Mouse (Mus musculus) hindbrain, embryonic 14.5 days (tissue): ENCODE data around the gene Top3a. TPM values are rescaled to one million over a fixed set of nuclear protein-coding genes. Genes with fewer than 3 reads are reported as not detected.

Experiments used
- ATAC-seq: fragments of 200-750 bp; cut with Nextera tagmentation; 2 replicates; pipeline ENCODE4 v1.8.0; 2017; ENCODE audit warnings: moderate number of reproducible peaks, mild to moderate bottlenecking, moderate TSS enrichment, moderate library complexity; ENCODE audit not compliant: low FRiP score
- DNase-seq: peaks from one replicate; pipeline ENCODE4 v3.0.0-alpha.2; 2015; ENCODE audit warnings: low spot score
- H3K27ac ChIP-seq: fragments of 300-500 bp; sonication (generic); 2 replicates; pipeline ENCODE4 v1.5.1; 2014; ENCODE audit warnings: mild to moderate bottlenecking, moderate library complexity
- H3K27me3 ChIP-seq: fragments of 300-500 bp; sonication (generic); 2 replicates; pipeline ENCODE4 v1.6.1; 2014; ENCODE audit warnings: mild to moderate bottlenecking, low read length, mixed read lengths; ENCODE audit not compliant: control insufficient read depth, insufficient read depth
- H3K36me3 ChIP-seq: fragments of 300-500 bp; sonication (generic); replicated peaks from 2 replicates; pipeline ENCODE4 v1.6.1; 2014; ENCODE audit not compliant: control insufficient read depth, insufficient read depth
- H3K4me1 ChIP-seq: fragments of 300-500 bp; sonication (generic); replicated peaks from 2 replicates; pipeline ENCODE4 v1.6.1; 2014; ENCODE audit warnings: antibody characterized with exemption, low read length, mixed read lengths; ENCODE audit not compliant: control insufficient read depth, insufficient read depth
- H3K4me2 ChIP-seq: fragments of 300-500 bp; sonication (generic); replicated peaks from 2 replicates; pipeline ENCODE4 v1.6.1; 2014; ENCODE audit warnings: mild to moderate bottlenecking, moderate library complexity
- H3K4me3 ChIP-seq: fragments of 300-500 bp; sonication (generic); replicated peaks from 2 replicates; pipeline ENCODE4 v1.5.1; 2014; ENCODE audit warnings: mild to moderate bottlenecking, low read length
- H3K9ac ChIP-seq: fragments of 300-500 bp; sonication (generic); 2 replicates; pipeline ENCODE4 v1.6.1; 2014
- H3K9me3 ChIP-seq: fragments of 300-500 bp; sonication (generic); 2 replicates; pipeline ENCODE4 v1.6.1; 2016; ENCODE audit warnings: low read length; ENCODE audit not compliant: control insufficient read depth
- WGBS: fragments of 180-500 bp; shearing (Covaris S2); extraction: QIAGEN DNeasy Blood & Tissue Kit; methylation state at CpG from one replicate; pipeline ENCODE4 v1.1.7; 2014; 5-methylcytosine and 5-hydroxymethylcytosine counted together
- polyA plus RNA-seq: library from polyadenylated mRNA; unstranded; fragments of >200 nt; fragmentation: Nextera tagmentation; extraction: Ambion mirVana; gene quantifications from 2 replicates; pipeline ENCODE4 v1.2.1, GENCODE M21; 2014

The Top3a gene
- polyA plus RNA-seq, 1 experiment from 2014 or later, result 8.0 TPM

- DNase-seq (no peak), ATAC-seq (no peak)
- Histone ChIP-seq H3K4me1 (no peaks in the 10 kb centered on the region), H3K36me3 (peaks cover 75% of the 10 kb centered on the region), H3K27ac (no peak overlapping the region), H3K9ac (no peak overlapping the region), H3K9me3 (no peaks in the 10 kb centered on the region), H3K4me2 (no peak overlapping the region), H3K27me3 (no peaks in the 10 kb centered on the region), H3K4me3 (no peak overlapping the region)
- 98% methylated on average over 7 of the region's 7 CpGs for WGBS
Measured at GRCm38 (mm10) chr11:60755570-60755969, 21.6 kb downstream of the Top3a start.

- ATAC-seq (no peak), DNase-seq (no peak)
- H3K27me3 ChIP-seq, result no peaks in the 10 kb centered on the region
- no peak overlapping the region for H3K9ac ChIP-seq
- WGBS, result 92% methylated on average over 3 of the region's 3 CpGs
- peaks cover 68% of the 10 kb centered on the region for H3K36me3 ChIP-seq
- H3K4me3 ChIP-seq, result no peak overlapping the region
- no peaks in the 10 kb centered on the region for H3K4me1 ChIP-seq
- H3K4me2 ChIP-seq, result no peak overlapping the region
- no peaks in the 10 kb centered on the region for H3K9me3 ChIP-seq
- no peak overlapping the region for H3K27ac ChIP-seq
Measured at GRCm38 (mm10) chr11:60740321-60740720, 36.8 kb downstream of the Top3a start.

- peaks cover 57% of the 10 kb centered on the region for H3K36me3 ChIP-seq
- H3K4me3 ChIP-seq, result no peak overlapping the region
- H3K27me3 ChIP-seq, result no peaks in the 10 kb centered on the region
- no peak overlapping the region for H3K4me2 ChIP-seq
- H3K4me1 ChIP-seq, result no peaks in the 10 kb centered on the region
- H3K27ac ChIP-seq, result no peak overlapping the region
- ATAC-seq, result no peak
- H3K9ac ChIP-seq, result no peak overlapping the region
- no peaks in the 10 kb centered on the region for H3K9me3 ChIP-seq
- DNase-seq, result no peak
Measured at GRCm38 (mm10) chr11:60737450-60737849, 39.7 kb downstream of the Top3a start.

DNA sequence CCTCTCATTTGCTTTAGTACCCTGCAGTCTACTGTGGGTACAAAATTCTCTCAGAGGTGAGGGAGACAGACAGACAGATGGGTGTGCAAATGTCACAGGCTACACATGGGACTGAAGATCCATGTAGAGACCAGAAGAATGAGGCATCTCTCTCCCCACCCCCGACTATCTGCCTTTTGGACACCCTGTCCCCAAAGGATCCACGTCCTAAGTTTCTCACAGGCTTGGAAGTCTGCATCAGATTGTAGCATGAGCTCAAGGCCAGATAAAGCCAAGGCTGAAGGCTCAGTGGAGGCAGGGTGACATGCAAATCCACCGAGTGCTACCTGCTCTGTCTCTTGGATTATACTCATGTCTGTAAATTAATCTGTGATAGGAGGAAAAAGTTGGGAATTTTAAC lies 40.7 kb downstream of the Top3a start:
- ATAC-seq (no peak), DNase-seq (no peak)
- Histone ChIP-seq H3K9me3 (no peaks in the 10 kb centered on the region), H3K27me3 (no peaks in the 10 kb centered on the region), H3K4me3 (no peak overlapping the region), H3K4me1 (no peaks in the 10 kb centered on the region), H3K36me3 (peaks cover 58% of the 10 kb centered on the region), H3K27ac (no peak overlapping the region), H3K4me2 (no peak overlapping the region), H3K9ac (no peak overlapping the region)
- 90% methylated on average over 3 of the region's 3 CpGs for WGBS

DNA sequence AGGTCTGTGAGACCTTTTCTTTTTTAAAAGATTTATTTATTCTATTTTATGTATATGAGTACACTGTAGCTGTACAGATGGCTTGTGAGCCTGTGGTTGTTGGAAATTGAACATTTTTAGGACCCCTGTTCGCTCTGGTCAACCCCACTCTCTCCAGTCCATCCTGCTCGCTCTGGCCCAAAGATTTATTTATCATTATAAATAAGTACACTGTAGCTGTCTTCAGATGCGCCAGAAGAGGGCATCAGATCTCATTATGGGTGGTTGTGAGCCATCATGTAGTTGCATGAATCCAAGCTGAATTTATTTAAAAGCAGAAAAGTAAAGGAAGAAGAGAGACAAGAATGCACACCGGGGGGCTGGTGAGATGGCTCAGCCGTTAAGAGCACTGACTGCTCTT lies 42.0 kb downstream of the Top3a start:
- no peak overlapping the region for H3K4me2 ChIP-seq
- ATAC-seq (no peak), DNase-seq (no peak)
- H3K4me3 ChIP-seq, result no peak overlapping the region
- no peak overlapping the region for H3K9ac ChIP-seq
- H3K27me3 ChIP-seq, result no peaks in the 10 kb centered on the region
- no peaks in the 10 kb centered on the region for H3K9me3 ChIP-seq
- H3K36me3 ChIP-seq, result peaks cover 53% of the 10 kb centered on the region
- H3K27ac ChIP-seq, result no peak overlapping the region
- H3K4me1 ChIP-seq, result no peaks in the 10 kb centered on the region
- 79% methylated on average over 5 of the region's 5 CpGs for WGBS

DNA sequence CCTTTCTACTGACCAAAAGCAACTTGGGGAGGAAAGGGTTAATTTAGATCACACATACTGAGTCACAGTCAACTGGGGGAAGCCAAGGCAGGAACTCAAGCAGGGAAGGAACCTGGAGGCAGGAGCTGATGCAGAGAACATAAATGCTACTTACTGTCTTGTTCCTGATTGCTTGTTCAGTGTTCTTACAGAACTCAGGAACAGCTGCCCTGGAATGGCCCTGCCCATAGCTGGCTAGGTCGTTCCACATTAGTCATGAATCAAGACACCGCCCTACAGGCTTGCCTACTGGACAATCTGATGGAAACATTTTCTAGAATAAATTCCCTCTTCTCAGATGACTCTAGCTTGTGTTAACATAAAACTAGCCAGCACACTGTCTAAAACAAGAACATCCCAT lies 43.0 kb downstream of the Top3a start:
- Histone ChIP-seq H3K9ac (no peak overlapping the region), H3K4me3 (no peak overlapping the region), H3K9me3 (no peaks in the 10 kb centered on the region), H3K36me3 (peaks cover 45% of the 10 kb centered on the region), H3K27me3 (no peaks in the 10 kb centered on the region), H3K4me2 (no peak overlapping the region), H3K27ac (no peak overlapping the region), H3K4me1 (peaks cover 3% of the 10 kb centered on the region; the same call in 1 of the 2 replicates)
- 86% methylated on average over 2 of the region's 2 CpGs for WGBS
- DNase-seq (no peak), ATAC-seq (no peak)

DNA sequence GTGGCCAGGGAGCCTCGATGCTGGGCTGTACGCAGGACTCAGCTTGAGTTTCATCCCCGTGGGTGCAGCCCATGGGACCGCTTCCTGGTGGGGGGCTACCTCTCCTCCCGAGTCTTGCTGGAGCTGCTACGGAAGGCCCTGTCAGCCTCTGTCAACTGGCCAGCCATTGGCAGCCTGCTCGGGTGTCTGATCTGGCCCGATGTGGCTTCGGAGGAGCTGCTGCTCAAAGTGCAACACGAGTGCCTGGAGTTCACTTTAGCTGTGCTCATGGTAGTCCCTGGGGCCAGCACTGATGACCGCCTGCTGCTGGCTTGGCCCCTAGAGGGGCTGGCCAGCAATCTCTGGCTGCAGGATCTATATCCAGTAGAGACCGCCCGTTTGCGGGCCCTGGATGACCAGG lies 45.9 kb downstream of the Top3a start:
- 92% methylated on average over 14 of the region's 14 CpGs for WGBS
- no peak for ATAC-seq
- no peak overlapping the region for H3K27ac ChIP-seq
- no peak overlapping the region for H3K4me2 ChIP-seq
- H3K27me3 ChIP-seq, result no peaks in the 10 kb centered on the region
- H3K4me3 ChIP-seq, result no peak overlapping the region
- H3K4me1 ChIP-seq, result peaks cover 20% of the 10 kb centered on the region
- no peaks in the 10 kb centered on the region for H3K9me3 ChIP-seq
- DNase-seq, result no peak
- H3K36me3 ChIP-seq, result peaks cover 36% of the 10 kb centered on the region
- H3K9ac ChIP-seq, result no peak overlapping the region

DNA sequence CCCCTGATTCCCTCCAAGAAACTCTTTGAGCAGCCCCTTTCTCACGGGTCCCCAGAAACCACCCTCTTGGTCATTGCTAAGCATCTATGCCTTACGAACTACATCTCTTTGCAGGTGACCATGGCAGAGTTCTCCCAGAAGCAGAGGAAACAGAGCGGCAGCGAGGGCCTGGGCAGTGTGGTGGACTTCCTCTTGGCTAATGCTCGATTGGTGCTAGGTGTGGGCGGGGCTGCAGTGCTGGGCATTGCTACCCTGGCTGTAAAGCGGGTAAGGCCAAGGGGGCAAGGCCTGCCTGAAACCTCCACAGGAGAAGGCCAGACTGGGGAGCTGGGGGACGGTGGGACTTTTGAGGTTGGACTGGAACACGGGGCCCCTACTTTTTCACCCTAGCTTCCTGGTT lies 47.0 kb downstream of the Top3a start:
- peaks cover 36% of the 10 kb centered on the region for H3K36me3 ChIP-seq
- peaks cover 25% of the 10 kb centered on the region for H3K4me1 ChIP-seq
- H3K27me3 ChIP-seq, result no peaks in the 10 kb centered on the region
- H3K4me3 ChIP-seq, result no peak overlapping the region
- H3K9ac ChIP-seq, result no peak overlapping the region
- DNase-seq, result no peak
- no peak overlapping the region for H3K4me2 ChIP-seq
- H3K9me3 ChIP-seq, result no peaks in the 10 kb centered on the region
- ATAC-seq, result no peak
- WGBS, result 91% methylated on average over 9 of the region's 9 CpGs
- no peak overlapping the region for H3K27ac ChIP-seq

GRCm38 (mm10) chr11:60729217-60729641 lies 47.9 kb downstream of the Top3a start:
- 74% methylated on average over 6 of the region's 6 CpGs for WGBS
- H3K27ac ChIP-seq, result no peak overlapping the region
- H3K4me1 ChIP-seq, result peaks cover 25% of the 10 kb centered on the region
- ATAC-seq (no peak), DNase-seq (no peak)
- no peaks in the 10 kb centered on the region for H3K9me3 ChIP-seq
- peaks cover 43% of the 10 kb centered on the region for H3K36me3 ChIP-seq
- no peak overlapping the region; the same call in 1 of the 2 replicates for H3K9ac ChIP-seq
- peak overlapping the region; percentile 86; the same call in 1 of the 2 replicates for H3K4me3 ChIP-seq
- peak overlapping the region; percentile 75 for H3K4me2 ChIP-seq
- no peaks in the 10 kb centered on the region for H3K27me3 ChIP-seq

DNA sequence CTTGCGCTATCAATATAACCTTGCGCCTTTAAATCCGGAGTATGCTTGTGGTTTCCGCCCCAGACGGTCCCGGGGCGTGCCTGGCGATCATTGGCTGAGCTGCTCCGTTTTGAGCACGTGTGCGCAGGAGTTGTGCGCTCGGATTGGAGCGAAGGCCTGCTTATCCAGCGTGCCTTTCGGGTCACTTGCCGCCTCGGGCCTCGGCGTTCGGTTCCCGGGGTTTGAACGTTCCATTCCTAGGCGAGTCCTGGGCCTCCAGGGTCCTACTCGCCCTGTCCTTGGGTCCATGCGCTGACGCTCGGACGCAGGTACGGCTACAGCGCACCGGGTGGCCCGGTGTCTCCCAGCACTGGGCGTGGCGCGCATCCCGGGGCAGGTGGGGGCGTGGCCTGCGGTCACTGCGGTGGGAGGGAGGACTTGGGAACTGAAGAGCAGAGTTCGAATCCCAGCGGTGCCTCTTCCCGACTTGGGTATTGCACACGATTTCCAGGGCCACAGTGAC lies 48.9 kb downstream of the Top3a start, which contains the start of gene Mief2:
Gene Mief2 (plus strand): TSS at position 139 of the 502 bp plus-strand sequence.
- Histone ChIP-seq H3K27me3 (no peaks in the 10 kb centered on the region), H3K36me3 (peaks cover 45% of the 10 kb centered on the region), H3K4me3 (peak within 1 kb of the TSS; percentile 86), H3K9ac (peak within 1 kb of the TSS; percentile 86), H3K27ac (peak within 1 kb of the TSS; percentile 87), H3K4me1 (peaks cover 25% of the 10 kb centered on the region), H3K4me2 (peak within 1 kb of the TSS; percentile 75), H3K9me3 (no peaks in the 10 kb centered on the region)
- 1% methylated on average over 44 of the region's 44 CpGs for WGBS
- ATAC-seq (peak; percentile 95), DNase-seq (peak; percentile 93)
